Mouse (Mus musculus): Measurements from ENCODE around the gene Brox.
"Not testable (repeated sequence)": the region's sequence is repeated elsewhere in the genome, so short reads cannot be mapped to it uniquely, and the experiment has no call there.

Brox gene

GRCm38 (mm10) chr1:183296877-183297383 is at the start of gene Brox:
Gene Brox, minus strand, starts transcription at chr1:183297269.
- DNase-seq, result peak; percentile 92

GRCm38 (mm10) chr1:183345817-183346195 is 48.7 kb upstream of the Brox start:
- no peak for DNase-seq

GRCm38 (mm10) chr1:183344886-183345816 is 48.1 kb upstream of the Brox start:
- peak; percentile 84 for DNase-seq

- DNase-seq, result not testable (repeated sequence)
These were observed 45.8 kb upstream of the Brox start for GRCm38 (mm10) chr1:183342902-183343301.

- no peak for DNase-seq
These were observed 30.1 kb upstream of the Brox start for GRCm38 (mm10) chr1:183327171-183327570.

- no peak for DNase-seq
These were observed 27.4 kb upstream of the Brox start for GRCm38 (mm10) chr1:183324433-183324832.

- DNase-seq, result no peak
These were observed 26.9 kb upstream of the Brox start for GRCm38 (mm10) chr1:183323923-183324322.

GRCm38 (mm10) chr1:183322496-183322895 is 25.4 kb upstream of the Brox start:
- not testable (repeated sequence) for DNase-seq

- no peak for DNase-seq
These were observed 23.6 kb upstream of the Brox start for GRCm38 (mm10) chr1:183320708-183321107.

GRCm38 (mm10) chr1:183315783-183316182 is 18.7 kb upstream of the Brox start:
- DNase-seq, result no peak

GRCm38 (mm10) chr1:183312076-183312475 is 15.0 kb upstream of the Brox start:
- DNase-seq, result no peak

- not testable (repeated sequence) for DNase-seq
These were observed 12.5 kb upstream of the Brox start for GRCm38 (mm10) chr1:183309601-183310000.

GRCm38 (mm10) chr1:183308476-183308875 is 11.4 kb upstream of the Brox start:
- no peak for DNase-seq

GRCm38 (mm10) chr1:183307555-183307954 is 10.5 kb upstream of the Brox start:
- DNase-seq, result no peak

GRCm38 (mm10) chr1:183299161-183299560 is 2.1 kb upstream of the Brox start:
- peak; percentile 87 for DNase-seq

GRCm38 (mm10) chr1:183297886-183298489 is 919 bp upstream of the Brox start:
- no peak for DNase-seq

- DNase-seq, result peak; percentile 73
These were observed 410 bp upstream of the Brox start for GRCm38 (mm10) chr1:183297473-183297885.

GRCm38 (mm10) chr1:183296465-183296864 is 604 bp downstream of the Brox start, which contains the start of gene Aida:
Gene Aida, plus strand, starts transcription at chr1:183296590.
- DNase-seq, result peak; percentile 65

GRCm38 (mm10) chr1:183289576-183289975 is 7.5 kb downstream of the Brox start:
- no peak for DNase-seq

GRCm38 (mm10) chr1:183288351-183288750 is 8.7 kb downstream of the Brox start:
- DNase-seq, result no peak

GRCm38 (mm10) chr1:183275763-183276162 is 21.3 kb downstream of the Brox start:
- DNase-seq, result no peak

GRCm38 (mm10) chr1:183274385-183274784 is 22.7 kb downstream of the Brox start:
- no peak for DNase-seq

GRCm38 (mm10) chr1:183272867-183273818 is 23.9 kb downstream of the Brox start:
- DNase-seq, result no peak

Data from cerebellum, adult 9-11 months (tissue).